Mouse (Mus musculus) spleen, adult 2 months (tissue): ENCODE data around the gene Tmem110. TPM values are rescaled to one million over a fixed set of nuclear protein-coding genes. Genes with fewer than 3 reads are reported as not detected.

Experiments
- DNase-seq, 2 experiments: peaks; one replicate each; pipeline versions ENCODE4 v3.0.0 to v3.0.0-alpha.2; 2012 to 2021; ENCODE audit warnings: low spot score in 2 of 2, low read depth in 1 of 2
- H3K27ac ChIP-seq: fragments of 200-500 bp; 2 replicates; pipeline ENCODE4 v1.5.1; 2012; ENCODE audit warnings: low read length, inconsistent platforms; ENCODE audit not compliant: insufficient read depth
- H3K27me3 ChIP-seq: fragments of 200-500 bp; 2 replicates; pipeline ENCODE4 v1.6.1; 2012; ENCODE audit warnings: mild to moderate bottlenecking, moderate library complexity, low read length, inconsistent platforms; ENCODE audit not compliant: control insufficient read depth, insufficient read depth
- H3K36me3 ChIP-seq: fragments of 200-500 bp; 2 replicates; pipeline ENCODE4 v1.6.1; 2012; ENCODE audit warnings: mild to moderate bottlenecking, low read length, inconsistent platforms; ENCODE audit not compliant: control insufficient read depth, insufficient read depth
- H3K4me1 ChIP-seq: fragments of 200-500 bp; 2 replicates; pipeline ENCODE4 v1.6.1; 2011; ENCODE audit warnings: inconsistent platforms; ENCODE audit not compliant: control insufficient read depth, insufficient read depth, insufficient read length
- H3K4me3 ChIP-seq: fragments of 200-500 bp; 2 replicates; pipeline ENCODE4 v1.5.1; 2011; ENCODE audit warnings: mild to moderate bottlenecking, inconsistent platforms; ENCODE audit not compliant: insufficient read depth, insufficient read length; ENCODE audit errors: extremely low read depth
- CTCF ChIP-seq: fragments of 200-500 bp; IDR thresholded peaks from 2 replicates; pipeline ENCODE4 v1.5.1; 2011; ENCODE audit warnings: mild to moderate bottlenecking, inconsistent platforms; ENCODE audit not compliant: insufficient read depth, insufficient read length, insufficient replicate concordance; ENCODE audit errors: extremely low read depth
- POLR2A ChIP-seq: fragments of 200-500 bp; IDR thresholded peaks from 2 replicates; pipeline ENCODE4 v1.6.1; 2011; ENCODE audit warnings: low read depth, low read length, inconsistent platforms
- WGBS: fragments of 180-500 bp; shearing (Covaris S2); methylation state at CpG from one replicate; pipeline ENCODE4 v1.1.7; 2018; 5-methylcytosine and 5-hydroxymethylcytosine counted together
- polyA plus RNA-seq: library from polyadenylated mRNA; depleted of rRNA; stranded (reverse); fragments of >200 nt; gene quantifications from 2 replicates; pipeline ENCODE4 v1.2.3, GENCODE M21; 2012

The Tmem110 gene
- polyA plus RNA-seq, 1 experiment, result 13.0 TPM

GRCm38 (mm10) chr14:30825021-30825475, 342 bp upstream of the Tmem110 start:
- TF ChIP-seq POLR2A, result no peak
- TF ChIP-seq CTCF, result no peak
- 53% methylated on average over 5 of the region's 5 CpGs for WGBS
- peaks cover 5% of the 10 kb centered on the region; the same call in 1 of the 2 replicates for H3K4me1 ChIP-seq
- DNase-seq, result no peak
- H3K4me3 ChIP-seq, result no peak overlapping the region
- H3K36me3 ChIP-seq, result no peaks in the 10 kb centered on the region
- H3K27me3 ChIP-seq, result no peaks in the 10 kb centered on the region
- H3K27ac ChIP-seq, result no peak overlapping the region

GRCm38 (mm10) chr14:30826174-30827140, 1.1 kb downstream of the Tmem110 start:
- H3K4me3 ChIP-seq, result peak overlapping the region; percentile 86
- H3K27ac ChIP-seq, result peak overlapping the region; percentile 33; the same call in 1 of the 2 replicates
- TF ChIP-seq POLR2A (no peak), CTCF (no peak)
- 16% methylated on average over 17 of the region's 17 CpGs for WGBS
- H3K4me1 ChIP-seq, result peaks cover 5% of the 10 kb centered on the region; the same call in 1 of the 2 replicates
- no peak for DNase-seq
- H3K27me3 ChIP-seq, result no peaks in the 10 kb centered on the region
- no peaks in the 10 kb centered on the region for H3K36me3 ChIP-seq

GRCm38 (mm10) chr14:30827480-30827879, 2.1 kb downstream of the Tmem110 start:
- no peak for DNase-seq
- WGBS, result 57% methylated on average over 4 of the region's 4 CpGs
- no peak overlapping the region for H3K4me3 ChIP-seq
- TF ChIP-seq CTCF (no peak), POLR2A (no peak)
- H3K27ac ChIP-seq, result no peak overlapping the region
- H3K4me1 ChIP-seq, result peaks cover 5% of the 10 kb centered on the region; the same call in 1 of the 2 replicates
- H3K27me3 ChIP-seq, result no peaks in the 10 kb centered on the region
- H3K36me3 ChIP-seq, result no peaks in the 10 kb centered on the region

GRCm38 (mm10) chr14:30828077-30828476, 2.7 kb downstream of the Tmem110 start:
- DNase-seq, result no peak
- no peak for TF ChIP-seq POLR2A
- TF ChIP-seq CTCF, result no peak
- H3K27me3 ChIP-seq, result no peaks in the 10 kb centered on the region
- 86% methylated on average over 4 of the region's 4 CpGs for WGBS
- no peak overlapping the region for H3K27ac ChIP-seq
- H3K36me3 ChIP-seq, result no peaks in the 10 kb centered on the region
- H3K4me3 ChIP-seq, result no peak overlapping the region
- H3K4me1 ChIP-seq, result peaks cover 5% of the 10 kb centered on the region; the same call in 1 of the 2 replicates

DNA sequence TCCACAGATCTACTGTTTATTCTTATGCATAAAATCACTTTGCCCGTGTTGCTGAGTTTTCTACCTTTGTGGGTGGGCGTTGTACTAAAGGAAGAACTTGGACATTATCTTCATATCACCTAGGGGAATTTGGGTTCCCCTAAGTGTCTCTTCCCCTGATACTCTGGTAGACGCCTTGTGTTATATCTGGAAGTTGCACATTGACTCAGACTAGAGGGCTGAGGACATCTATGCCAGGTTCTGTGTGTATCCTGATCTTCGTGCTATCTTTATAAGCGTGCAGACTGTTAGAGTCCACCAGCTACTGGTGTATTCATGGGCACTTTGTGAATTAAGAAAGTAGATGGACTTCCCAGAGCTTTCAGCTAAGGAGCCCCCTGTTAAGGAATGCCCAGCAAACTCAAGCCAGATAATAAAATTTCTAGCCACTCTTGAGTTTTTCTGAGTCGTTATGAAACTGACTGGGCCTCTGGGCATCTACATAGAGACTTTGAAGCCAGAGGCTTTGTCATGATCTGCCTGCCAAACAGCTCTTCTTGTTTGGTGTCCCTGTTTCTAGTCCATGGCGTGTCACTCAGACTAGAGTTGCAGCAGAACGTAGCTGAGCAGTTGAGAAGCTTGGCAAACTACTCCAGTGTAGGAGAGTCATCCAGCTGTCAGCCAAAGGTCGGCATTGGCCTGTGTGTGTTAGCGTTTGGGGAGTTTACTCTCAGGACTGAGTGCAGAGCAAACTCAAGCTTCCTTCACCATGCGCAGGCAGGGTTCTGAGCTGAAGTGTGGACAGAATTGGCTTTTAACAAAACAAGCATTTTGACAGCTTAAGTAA, 3.5 kb downstream of the Tmem110 start:
- Histone ChIP-seq H3K27ac (no peak overlapping the region), H3K36me3 (no peaks in the 10 kb centered on the region), H3K27me3 (no peaks in the 10 kb centered on the region), H3K4me3 (no peak overlapping the region), H3K4me1 (peaks cover 5% of the 10 kb centered on the region; the same call in 1 of the 2 replicates)
- TF ChIP-seq POLR2A, result no peak
- no peak for TF ChIP-seq CTCF
- WGBS, result 83% methylated on average over 11 of the region's 11 CpGs
- DNase-seq, result no peak

- peak in 1 of 2 experiments; percentile 5 for DNase-seq
- Histone ChIP-seq H3K36me3 (0 out of 2 replicates have a peak, but pooled peaks cover 1% of the 10 kb centered on the region), H3K4me3 (no peak overlapping the region), H3K27ac (no peak overlapping the region), H3K4me1 (no peaks in the 10 kb centered on the region; the same call in 1 of the 2 replicates), H3K27me3 (no peaks in the 10 kb centered on the region)
- TF ChIP-seq POLR2A (no peak), CTCF (no peak)
- 51% methylated on average over 14 of the region's 14 CpGs for WGBS
These were observed 12.1 kb downstream of the Tmem110 start for GRCm38 (mm10) chr14:30837416-30837996.
